Mouse (Mus musculus): Measurements from ENCODE around the gene Ccdc28a. TPM values are rescaled to one million over a fixed set of nuclear protein-coding genes. Genes with fewer than 3 reads are reported as not detected.
A peak's percentile ranks its signal among the peaks of the same experiment; 100 is the strongest.

Gene Ccdc28a
- polyA plus RNA-seq (2016; fragmentation: Nextera tagmentation; extraction: Ambion mirVana): 7.0 and 7.9 TPM in 2 replicates

GRCm38 (mm10) chr10:18234560-18235401, at the start of gene Ccdc28a:
Gene Ccdc28a (minus strand): TSS chr10:18234998.
- peak within 1 kb of the TSS; percentile 67 for H3K4me2 ChIP-seq (replicated peaks)
- peak within 1 kb of the TSS; percentile 55 for H3K9ac ChIP-seq (replicated peaks)
- WGBS: 1% methylated on average over 41 of the region's 41 CpGs
- peak; percentile 99 for ATAC-seq (ENCODE audit: low FRiP score, low read depth)
- peak within 1 kb of the TSS; percentile 35; the same call in 1 of the 2 replicates for H3K27ac ChIP-seq (replicated peaks)
- H3K36me3 ChIP-seq: no peaks in the 10 kb centered on the region
- H3K9me3 ChIP-seq: no peaks in the 10 kb centered on the region
- no peaks in the 10 kb centered on the region for H3K27me3 ChIP-seq
- H3K4me3 ChIP-seq: peak within 1 kb of the TSS; percentile 57
- H3K4me1 ChIP-seq: peaks cover 6% of the 10 kb centered on the region

- Histone ChIP-seq H3K27ac (replicated peaks) (no peak overlapping the region), H3K4me2 (replicated peaks) (no peak overlapping the region), H3K36me3 (no peaks in the 10 kb centered on the region), H3K9me3 (no peaks in the 10 kb centered on the region), H3K4me3 (no peak overlapping the region), H3K4me1 (no peaks in the 10 kb centered on the region), H3K9ac (replicated peaks) (no peak overlapping the region), H3K27me3 (no peaks in the 10 kb centered on the region)
- no peak for ATAC-seq (ENCODE audit: low FRiP score, low read depth)
- WGBS: 82% methylated on average over 5 of the region's 5 CpGs
Observed at GRCm38 (mm10) chr10:18283991-18284390, 49.2 kb upstream of the Ccdc28a start.

- no peak overlapping the region for H3K4me3 ChIP-seq
- H3K36me3 ChIP-seq: no peaks in the 10 kb centered on the region
- H3K27me3 ChIP-seq: no peaks in the 10 kb centered on the region
- no peak overlapping the region for H3K4me2 ChIP-seq (replicated peaks)
- H3K9ac ChIP-seq (replicated peaks): no peak overlapping the region
- WGBS: 83% methylated on average over 4 of the region's 4 CpGs
- no peaks in the 10 kb centered on the region for H3K4me1 ChIP-seq
- H3K27ac ChIP-seq (replicated peaks): no peak overlapping the region
- no peaks in the 10 kb centered on the region for H3K9me3 ChIP-seq
- no peak for ATAC-seq (ENCODE audit: low FRiP score, low read depth)
Observed at GRCm38 (mm10) chr10:18276090-18276734, 41.4 kb upstream of the Ccdc28a start.

GRCm38 (mm10) chr10:18251345-18251744, 16.5 kb upstream of the Ccdc28a start:
- Histone ChIP-seq H3K9me3 (no peaks in the 10 kb centered on the region), H3K4me1 (no peaks in the 10 kb centered on the region), H3K9ac (replicated peaks) (no peak overlapping the region), H3K36me3 (no peaks in the 10 kb centered on the region), H3K4me3 (no peak overlapping the region), H3K27me3 (no peaks in the 10 kb centered on the region), H3K27ac (replicated peaks) (no peak overlapping the region), H3K4me2 (replicated peaks) (no peak overlapping the region)
- no peak for ATAC-seq (ENCODE audit: low FRiP score, low read depth)
- 69% methylated on average over 4 of the region's 4 CpGs for WGBS

GRCm38 (mm10) chr10:18243614-18244013, 8.8 kb upstream of the Ccdc28a start:
- no peak overlapping the region for H3K4me2 ChIP-seq (replicated peaks)
- H3K9me3 ChIP-seq: no peaks in the 10 kb centered on the region
- no peaks in the 10 kb centered on the region for H3K4me1 ChIP-seq
- no peaks in the 10 kb centered on the region for H3K36me3 ChIP-seq
- H3K27me3 ChIP-seq: no peaks in the 10 kb centered on the region
- no peak overlapping the region for H3K4me3 ChIP-seq
- no peak for ATAC-seq (ENCODE audit: low FRiP score, low read depth)
- no peak overlapping the region for H3K27ac ChIP-seq (replicated peaks)
- no peak overlapping the region for H3K9ac ChIP-seq (replicated peaks)
- WGBS: 75% methylated on average over 2 of the region's 2 CpGs

- Histone ChIP-seq H3K4me3 (no peak overlapping the region), H3K36me3 (no peaks in the 10 kb centered on the region), H3K27ac (replicated peaks) (no peak overlapping the region), H3K9me3 (no peaks in the 10 kb centered on the region), H3K27me3 (no peaks in the 10 kb centered on the region), H3K9ac (replicated peaks) (no peak overlapping the region), H3K4me1 (peaks cover 6% of the 10 kb centered on the region), H3K4me2 (replicated peaks) (no peak overlapping the region)
- 93% methylated on average over 7 of the region's 7 CpGs for WGBS
- ATAC-seq (ENCODE audit: low FRiP score, low read depth): no peak
Observed at GRCm38 (mm10) chr10:18237191-18237590, 2.4 kb upstream of the Ccdc28a start.

- H3K27me3 ChIP-seq: no peaks in the 10 kb centered on the region
- H3K4me3 ChIP-seq: no peak overlapping the region
- H3K27ac ChIP-seq (replicated peaks): no peak overlapping the region
- ATAC-seq (ENCODE audit: low FRiP score, low read depth): no peak
- H3K36me3 ChIP-seq: no peaks in the 10 kb centered on the region
- H3K4me2 ChIP-seq (replicated peaks): no peak overlapping the region
- peaks cover 6% of the 10 kb centered on the region for H3K4me1 ChIP-seq
- no peak overlapping the region for H3K9ac ChIP-seq (replicated peaks)
- WGBS: 85% methylated on average over 5 of the region's 5 CpGs
- H3K9me3 ChIP-seq: no peaks in the 10 kb centered on the region
Observed at GRCm38 (mm10) chr10:18236328-18236927, 1.6 kb upstream of the Ccdc28a start.

GRCm38 (mm10) chr10:18235402-18235747, 577 bp upstream of the Ccdc28a start:
- 12% methylated on average over 14 of the region's 14 CpGs for WGBS
- peak; percentile 61 for ATAC-seq (ENCODE audit: low FRiP score, low read depth)
- Histone ChIP-seq H3K9ac (replicated peaks) (0 out of 2 replicates have a peak overlapping the region, but pooled peaks have one; percentile 31), H3K27me3 (no peaks in the 10 kb centered on the region), H3K4me2 (replicated peaks) (peak overlapping the region; percentile 59), H3K4me3 (peak overlapping the region; percentile 57), H3K4me1 (peaks cover 6% of the 10 kb centered on the region), H3K36me3 (no peaks in the 10 kb centered on the region), H3K27ac (replicated peaks) (0 out of 2 replicates have a peak overlapping the region, but pooled peaks have one; percentile 10), H3K9me3 (no peaks in the 10 kb centered on the region)

GRCm38 (mm10) chr10:18233891-18234290, 907 bp downstream of the Ccdc28a start:
- peaks cover 6% of the 10 kb centered on the region for H3K4me1 ChIP-seq
- no peak overlapping the region for H3K4me3 ChIP-seq
- no peak overlapping the region for H3K9ac ChIP-seq (replicated peaks)
- 59% methylated on average over 3 of the region's 3 CpGs for WGBS
- peak overlapping the region; percentile 67; the same call in 1 of the 2 replicates for H3K4me2 ChIP-seq (replicated peaks)
- no peaks in the 10 kb centered on the region for H3K9me3 ChIP-seq
- ATAC-seq (ENCODE audit: low FRiP score, low read depth): no peak
- no peaks in the 10 kb centered on the region for H3K27me3 ChIP-seq
- no peaks in the 10 kb centered on the region for H3K36me3 ChIP-seq
- no peak overlapping the region for H3K27ac ChIP-seq (replicated peaks)

GRCm38 (mm10) chr10:18224386-18224785, 10.4 kb downstream of the Ccdc28a start:
- no peaks in the 10 kb centered on the region for H3K27me3 ChIP-seq
- no peaks in the 10 kb centered on the region for H3K4me1 ChIP-seq
- ATAC-seq (ENCODE audit: low FRiP score, low read depth): no peak
- 93% methylated on average over 3 of the region's 3 CpGs for WGBS
- H3K27ac ChIP-seq (replicated peaks): no peak overlapping the region
- H3K4me3 ChIP-seq: no peak overlapping the region
- no peak overlapping the region for H3K4me2 ChIP-seq (replicated peaks)
- H3K9ac ChIP-seq (replicated peaks): no peak overlapping the region
- H3K36me3 ChIP-seq: no peaks in the 10 kb centered on the region
- no peaks in the 10 kb centered on the region for H3K9me3 ChIP-seq

GRCm38 (mm10) chr10:18219351-18219750, 15.4 kb downstream of the Ccdc28a start:
- Histone ChIP-seq H3K27me3 (no peaks in the 10 kb centered on the region), H3K9me3 (no peaks in the 10 kb centered on the region), H3K4me2 (replicated peaks) (no peak overlapping the region), H3K4me1 (no peaks in the 10 kb centered on the region), H3K36me3 (0 out of 2 replicates have a peak, but pooled peaks cover 4% of the 10 kb centered on the region), H3K9ac (replicated peaks) (no peak overlapping the region), H3K4me3 (no peak overlapping the region), H3K27ac (replicated peaks) (no peak overlapping the region)
- 92% methylated on average over 10 of the region's 10 CpGs for WGBS
- no peak for ATAC-seq (ENCODE audit: low FRiP score, low read depth)

GRCm38 (mm10) chr10:18214124-18214523, 20.7 kb downstream of the Ccdc28a start:
- 85% methylated on average over 5 of the region's 5 CpGs for WGBS
- Histone ChIP-seq H3K4me1 (peaks cover 3% of the 10 kb centered on the region), H3K4me2 (replicated peaks) (no peak overlapping the region), H3K4me3 (no peak overlapping the region), H3K9me3 (no peaks in the 10 kb centered on the region), H3K9ac (replicated peaks) (no peak overlapping the region), H3K27me3 (no peaks in the 10 kb centered on the region), H3K36me3 (0 out of 2 replicates have a peak, but pooled peaks cover 4% of the 10 kb centered on the region), H3K27ac (replicated peaks) (no peak overlapping the region)
- no peak for ATAC-seq (ENCODE audit: low FRiP score, low read depth)
